Mouse (Mus musculus) regulatory T cell (primary cell): ENCODE measurements around the gene Cdh5.

ENCODE experiments used
- in situ Hi-C: fragments of 300-600 bp; cut with MboI, MseI; formaldehyde crosslinking; loops from one replicate; pipeline ENCODE4 v1.15.1; 2025; ENCODE audit warnings: high pct_unique_total_duplicates

The Cdh5 gene

GRCm38 (mm10) chr8:104134521-104134920 lies 33.1 kb downstream of the Cdh5 start:
- in situ Hi-C loops: no loop called here

- in situ Hi-C loops: no loop called here
Measured at GRCm38 (mm10) chr8:104136277-104136676, 34.9 kb downstream of the Cdh5 start.

GRCm38 (mm10) chr8:104137636-104138035 lies 36.2 kb downstream of the Cdh5 start:
- in situ Hi-C loops: no loop called here

- in situ Hi-C loops: loop anchor here (5.0 kb wide), 1 partner anchor 77 kb away; no protein-coding TSS in a partner anchor
Measured at GRCm38 (mm10) chr8:104140611-104141010, 39.2 kb downstream of the Cdh5 start.

GRCm38 (mm10) chr8:104142415-104142814 lies 41.0 kb downstream of the Cdh5 start:
- in situ Hi-C loops: loop anchor here (5.0 kb wide), 1 partner anchor 75 kb away; no protein-coding TSS in a partner anchor

- in situ Hi-C loops: loop anchor here (5.0 kb wide), 1 partner anchor 74 kb away; no protein-coding TSS in a partner anchor
Measured at GRCm38 (mm10) chr8:104143379-104143778, 42.0 kb downstream of the Cdh5 start.

GRCm38 (mm10) chr8:104144434-104145216 lies 43.2 kb downstream of the Cdh5 start:
- in situ Hi-C loops: loop anchor here (5.0 kb wide), 1 partner anchor 73 kb away; no protein-coding TSS in a partner anchor

GRCm38 (mm10) chr8:104145981-104146689 lies 44.7 kb downstream of the Cdh5 start:
- in situ Hi-C loops: no loop called here

GRCm38 (mm10) chr8:104146717-104147494 lies 45.5 kb downstream of the Cdh5 start:
- in situ Hi-C loops: no loop called here

GRCm38 (mm10) chr8:104147947-104148346 lies 46.5 kb downstream of the Cdh5 start:
- in situ Hi-C loops: no loop called here

GRCm38 (mm10) chr8:104160731-104161130 lies 59.3 kb downstream of the Cdh5 start:
- in situ Hi-C loops: no loop called here

GRCm38 (mm10) chr8:104169461-104169860 lies 68.0 kb downstream of the Cdh5 start:
- in situ Hi-C loops: no loop called here

GRCm38 (mm10) chr8:104170118-104171049 lies 69.0 kb downstream of the Cdh5 start, which contains the start of gene Bean1:
Bean1 (plus strand) TSS chr8:104170442.
- in situ Hi-C loops: no loop called here

GRCm38 (mm10) chr8:104171050-104171620 lies 69.7 kb downstream of the Cdh5 start:
- in situ Hi-C loops: no loop called here

- in situ Hi-C loops: no loop called here
Measured at GRCm38 (mm10) chr8:104172420-104172819, 71.0 kb downstream of the Cdh5 start.

GRCm38 (mm10) chr8:104175848-104176527 lies 74.6 kb downstream of the Cdh5 start:
- in situ Hi-C loops: no loop called here

- in situ Hi-C loops: no loop called here
Measured at GRCm38 (mm10) chr8:104177054-104177453, 75.6 kb downstream of the Cdh5 start.

- in situ Hi-C loops: no loop called here
Measured at GRCm38 (mm10) chr8:104184905-104185304, 83.5 kb downstream of the Cdh5 start.

- in situ Hi-C loops: no loop called here
Measured at GRCm38 (mm10) chr8:104186827-104187226, 85.4 kb downstream of the Cdh5 start.

- in situ Hi-C loops: no loop called here
Measured at GRCm38 (mm10) chr8:104187622-104188021, 86.2 kb downstream of the Cdh5 start.
